Comparison of ENCODE assay signal across 9 mouse cellular contexts in the genomic region with DNA sequence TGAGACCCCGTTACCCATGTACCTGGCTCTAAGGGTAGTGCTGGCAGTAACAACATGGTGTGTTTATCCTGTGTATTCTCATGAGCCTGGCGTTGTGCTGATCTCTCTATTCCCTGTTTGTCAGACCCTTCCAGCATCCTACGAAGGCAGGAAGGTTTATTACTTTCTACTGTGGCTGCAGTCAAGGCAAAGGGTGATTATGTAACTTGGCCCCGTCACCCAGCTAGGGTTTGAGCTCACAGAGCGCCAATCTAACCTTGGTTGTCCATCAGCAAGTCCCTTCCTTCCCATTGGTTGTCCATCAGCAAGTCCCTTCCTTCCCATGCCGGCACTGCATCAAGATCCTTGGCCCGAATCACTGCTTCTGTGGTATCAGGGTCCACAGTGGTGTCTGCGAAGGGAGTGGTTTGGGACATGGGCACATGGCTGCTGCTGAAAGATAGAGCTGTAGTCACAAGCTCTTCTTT.
DNase-seq lines count a peak whose midpoint lies in the region; ATAC-seq lines count a peak whose summit lies in the region.
"Had no signal": no experiment of that assay in that cellular context is flagged by ENCODE, and none has a peak within 500 bp of the region (broad histone marks: within the 10 kb centered on the region; RNA-seq: fewer than 3 reads in every experiment).

No protein-coding gene starts in this region.

- no peaks in the 10 kb centered on the region for H3K9me3 ChIP-seq in forebrain, embryonic 10.5 days
- no peaks in the 10 kb centered on the region for H3K9me3 ChIP-seq in forebrain, embryonic 16.5 days (ENCODE audit: control insufficient read depth, low read length)
- H3K9me3 ChIP-seq in neural tube, embryonic 11.5 days (ENCODE audit: control insufficient read depth, low read length): no peaks in the 10 kb centered on the region
- no peaks in the 10 kb centered on the region for H3K9me3 ChIP-seq in hindbrain, embryonic 15.5 days
- H3K9me3 ChIP-seq: megakaryocyte, embryonic 14.5 days had no signal

- 63% methylated on average over 8 of the region's 8 CpGs for WGBS in forebrain, embryonic 10.5 days
- 75% methylated on average over 8 of the region's 8 CpGs for WGBS in forebrain, embryonic 16.5 days
- WGBS in neural tube, embryonic 11.5 days: 63% methylated on average over 8 of the region's 8 CpGs
- 76% methylated on average over 8 of the region's 8 CpGs for WGBS in hindbrain, embryonic 15.5 days

- ATAC-seq in forebrain, embryonic 16.5 days: no peak
- ATAC-seq in neural tube, embryonic 11.5 days (ENCODE audit: insufficient read depth, low FRiP score, low TSS enrichment): no peak
- ATAC-seq in hindbrain, embryonic 15.5 days (ENCODE audit: low FRiP score, low read depth): no peak

- no peak overlapping the region for H3K9ac ChIP-seq in forebrain, embryonic 16.5 days (replicated peaks; ENCODE audit: low read depth, low read length)
- H3K9ac ChIP-seq in neural tube, embryonic 11.5 days (ENCODE audit: low read length): no peak overlapping the region
- no peak overlapping the region for H3K9ac ChIP-seq in hindbrain, embryonic 15.5 days

- no peak overlapping the region for H3K4me3 ChIP-seq in forebrain, embryonic 10.5 days
- H3K4me3 ChIP-seq in forebrain, embryonic 16.5 days (replicated peaks; ENCODE audit: low read length): no peak overlapping the region
- no peak overlapping the region for H3K4me3 ChIP-seq in neural tube, embryonic 11.5 days (ENCODE audit: low read depth, low read length)
- H3K4me3 ChIP-seq in hindbrain, embryonic 15.5 days: no peak overlapping the region
- H3K4me3 ChIP-seq: megakaryocyte, embryonic 14.5 days had no signal

- peak overlapping the region; percentile 74 for H3K27ac ChIP-seq in forebrain, embryonic 10.5 days
- no peak overlapping the region for H3K27ac ChIP-seq in forebrain, embryonic 16.5 days (ENCODE audit: low read length)
- H3K27ac ChIP-seq in neural tube, embryonic 11.5 days (ENCODE audit: low read depth, low read length): peak overlapping the region; percentile 30; the same call in 1 of the 2 replicates
- H3K27ac ChIP-seq in hindbrain, embryonic 15.5 days (replicated peaks): peak overlapping the region; percentile 59; the same call in 1 of the 2 replicates

- no peaks in the 10 kb centered on the region for H3K36me3 ChIP-seq in forebrain, embryonic 10.5 days (replicated peaks)
- no peaks in the 10 kb centered on the region for H3K36me3 ChIP-seq in forebrain, embryonic 16.5 days (ENCODE audit: control insufficient read depth, insufficient read depth)
- H3K36me3 ChIP-seq in neural tube, embryonic 11.5 days (ENCODE audit: control insufficient read depth, insufficient read depth, low read length): no peaks in the 10 kb centered on the region
- H3K36me3 ChIP-seq in hindbrain, embryonic 15.5 days: no peaks in the 10 kb centered on the region

- H3K4me1 ChIP-seq in forebrain, embryonic 10.5 days: peaks cover 36% of the 10 kb centered on the region
- H3K4me1 ChIP-seq in forebrain, embryonic 16.5 days (replicated peaks; ENCODE audit: control insufficient read depth, insufficient read depth, low read length): peaks cover 10% of the 10 kb centered on the region
- H3K4me1 ChIP-seq in neural tube, embryonic 11.5 days (ENCODE audit: control insufficient read depth, insufficient read depth, low read length): 0 out of 2 replicates have a peak, but pooled peaks cover 3% of the 10 kb centered on the region
- H3K4me1 ChIP-seq in hindbrain, embryonic 15.5 days (replicated peaks): peaks cover 12% of the 10 kb centered on the region

- H3K4me2 ChIP-seq in forebrain, embryonic 16.5 days (ENCODE audit: low read length): no peak overlapping the region
- H3K4me2 ChIP-seq in neural tube, embryonic 11.5 days (ENCODE audit: low read depth): no peak overlapping the region
- no peak overlapping the region for H3K4me2 ChIP-seq in hindbrain, embryonic 15.5 days

- no peak for DNase-seq in forebrain, embryonic 10.5 days (ENCODE audit: extremely low spot score, low spot score)
- no peak for DNase-seq in neural tube, embryonic 11.5 days (ENCODE audit: low spot score)
- no peak for DNase-seq in neural tube, embryonic 10.5 days (ENCODE audit: extremely low spot score, low spot score)
- DNase-seq in testis, postnatal 10 days (ENCODE audit: low spot score): peak; percentile 48
- DNase-seq in thymus, postnatal 14 days: no peak
- no peak for DNase-seq in frontal cortex, adult 2 months (ENCODE audit: extremely low spot score in 1 of 2, low spot score in 1 of 2)

- no peaks in the 10 kb centered on the region for H3K27me3 ChIP-seq in forebrain, embryonic 10.5 days (ENCODE audit: poor library complexity, severe bottlenecking)
- no peaks in the 10 kb centered on the region for H3K27me3 ChIP-seq in forebrain, embryonic 16.5 days (replicated peaks; ENCODE audit: control insufficient read depth, insufficient read depth, low read length)
- no peaks in the 10 kb centered on the region for H3K27me3 ChIP-seq in neural tube, embryonic 11.5 days (ENCODE audit: control insufficient read depth, insufficient read depth, low read length)
- H3K27me3 ChIP-seq in hindbrain, embryonic 15.5 days: no peaks in the 10 kb centered on the region
